Comparison of ENCODE assay signal across 21 mouse cellular contexts in genomic region chr10:44864191-44864747, GRCm38 (mm10).
A peak's percentile ranks its signal among the peaks of the same experiment; 100 is the strongest.
DNase-seq lines count a peak whose midpoint lies in the region; ATAC-seq and TF ChIP-seq lines count a peak whose summit lies in the region.
"Had no signal": no experiment of that assay in that cellular context is flagged by ENCODE, and none has a peak within 500 bp of the region (broad histone marks: within the 10 kb centered on the region; RNA-seq: fewer than 3 reads in every experiment).

No protein-coding gene starts in this region.

- DNase-seq in kidney, adult 9 months, result peak; percentile 86
- no peak for DNase-seq in kidney, postnatal 4 days
- DNase-seq in Patski (ENCODE audit: low read depth, low spot score), result peak; percentile 50
- DNase-seq in kidney, postnatal 14 days, result peak; percentile 49
- no peak for DNase-seq in B cell, adult 2 months
- no peak for DNase-seq in left cerebral cortex, adult 2 months (ENCODE audit: extremely low spot score in 1 of 2, low spot score in 2 of 2)
- DNase-seq: adrenal gland, adult 8-10 months; adrenal gland, postnatal 36 days; cerebellum, adult 2 months; cerebellum, postnatal 10 days; gastrocnemius, postnatal 36 days; heart, adult 11 months; heart, postnatal 14 days had no signal

- POLR2A ChIA-PET in Patski (lab: Charles Lee), result no interaction called here

- no peak for ATAC-seq in Patski
- peak; percentile 83 for ATAC-seq in intestine, embryonic 15.5 days
- no peak for ATAC-seq in neural tube, embryonic 15.5 days (ENCODE audit: low FRiP score)
- ATAC-seq: forebrain, embryonic 13.5 days had no signal

- H3K9ac ChIP-seq in intestine, embryonic 15.5 days, result no peak overlapping the region
- H3K9ac ChIP-seq in neural tube, embryonic 15.5 days (replicated peaks), result no peak overlapping the region
- H3K9ac ChIP-seq: forebrain, embryonic 13.5 days; heart, embryonic 15.5 days; hindbrain, embryonic 13.5 days had no signal

- TF ChIP-seq CTCF in Patski (IDR thresholded peaks at IDR 0.05), result no peak
- TF ChIP-seq CTCF in left cerebral cortex, adult 2 months (IDR thresholded peaks at IDR 0.05), result no peak

- H3K9me3 ChIP-seq in intestine, embryonic 15.5 days, result no peaks in the 10 kb centered on the region
- H3K9me3 ChIP-seq in neural tube, embryonic 15.5 days (replicated peaks), result no peaks in the 10 kb centered on the region
- H3K9me3 ChIP-seq: embryonic facial prominence, embryonic 10.5 days; forebrain, embryonic 13.5 days; heart, embryonic 10.5 days; heart, embryonic 15.5 days; hindbrain, embryonic 13.5 days had no signal

- 42% methylated on average over 1 of the region's 1 CpGs for WGBS in intestine, embryonic 15.5 days
- WGBS in neural tube, embryonic 15.5 days, result 17% methylated on average over 1 of the region's 1 CpGs

- no peak overlapping the region for H3K4me2 ChIP-seq in intestine, embryonic 15.5 days (replicated peaks)
- H3K4me2 ChIP-seq in neural tube, embryonic 15.5 days, result no peak overlapping the region
- H3K4me2 ChIP-seq: forebrain, embryonic 13.5 days; heart, embryonic 15.5 days; hindbrain, embryonic 13.5 days had no signal

- intact Hi-C loops in left cerebral cortex, adult 2 months (cut with DNase I), result no loop called here

- in situ Hi-C loops in Patski (cut with MboI; ENCODE audit: low pct_unique_long_range_greater_than_20kb), result no loop called here

- no peak overlapping the region for H3K4me3 ChIP-seq in intestine, embryonic 15.5 days (replicated peaks)
- no peak overlapping the region for H3K4me3 ChIP-seq in left cerebral cortex, adult 2 months
- H3K4me3 ChIP-seq in neural tube, embryonic 15.5 days (replicated peaks), result no peak overlapping the region
- H3K4me3 ChIP-seq: embryonic facial prominence, embryonic 10.5 days; forebrain, embryonic 13.5 days; heart, embryonic 10.5 days; heart, embryonic 15.5 days; hindbrain, embryonic 13.5 days had no signal

- peaks cover 8% of the 10 kb centered on the region; the same call in 1 of the 2 replicates for H3K4me1 ChIP-seq in intestine, embryonic 15.5 days (replicated peaks)
- H3K4me1 ChIP-seq in neural tube, embryonic 15.5 days, result no peaks in the 10 kb centered on the region
- H3K4me1 ChIP-seq: forebrain, embryonic 13.5 days; heart, embryonic 10.5 days; heart, embryonic 15.5 days; hindbrain, embryonic 13.5 days had no signal

- no peak overlapping the region for H3K27ac ChIP-seq in intestine, embryonic 15.5 days
- H3K27ac ChIP-seq in left cerebral cortex, adult 2 months, result no peak overlapping the region
- H3K27ac ChIP-seq in neural tube, embryonic 15.5 days (replicated peaks), result no peak overlapping the region
- H3K27ac ChIP-seq: embryonic facial prominence, embryonic 10.5 days; forebrain, embryonic 13.5 days; heart, embryonic 10.5 days; heart, embryonic 15.5 days; hindbrain, embryonic 13.5 days had no signal

- no peaks in the 10 kb centered on the region for H3K36me3 ChIP-seq in intestine, embryonic 15.5 days
- no peaks in the 10 kb centered on the region for H3K36me3 ChIP-seq in neural tube, embryonic 15.5 days
- H3K36me3 ChIP-seq: embryonic facial prominence, embryonic 10.5 days; heart, embryonic 10.5 days; heart, embryonic 15.5 days; hindbrain, embryonic 13.5 days had no signal

- no peaks in the 10 kb centered on the region for H3K27me3 ChIP-seq in Patski
- H3K27me3 ChIP-seq in intestine, embryonic 15.5 days (replicated peaks), result no peaks in the 10 kb centered on the region
- no peaks in the 10 kb centered on the region for H3K27me3 ChIP-seq in neural tube, embryonic 15.5 days (replicated peaks)
- H3K27me3 ChIP-seq: CH12.LX; forebrain, embryonic 13.5 days; heart, embryonic 15.5 days; hindbrain, embryonic 13.5 days had no signal

- CTCF ChIA-PET in Patski (lab: Charles Lee), result interaction anchor here (1.6 kb wide), 1 partner anchor 10 kb away, joined by 3 read pairs; no protein-coding TSS in a partner anchor

Comparison
In these comparisons a context has a peak if more than half of its experiments do, and no peak if none do; other contexts are left out.
1. DNase-seq: peak in kidney, adult 9 months (single experiment), Patski (single experiment) and kidney, postnatal 14 days (single experiment); none in kidney, postnatal 4 days (0 of 2), B cell, adult 2 months (0 of 2) and left cerebral cortex, adult 2 months (0 of 2).